Mouse (Mus musculus): ENCODE data around the gene Arrdc2. TPM values are rescaled to one million over a fixed set of nuclear protein-coding genes. Genes with fewer than 3 reads are reported as not detected.
A peak's percentile ranks its signal among the peaks of the same experiment; 100 is the strongest.

Arrdc2 gene
- polyA plus RNA-seq, 1 experiment from 2014 or later = 13.4 TPM

DNA sequence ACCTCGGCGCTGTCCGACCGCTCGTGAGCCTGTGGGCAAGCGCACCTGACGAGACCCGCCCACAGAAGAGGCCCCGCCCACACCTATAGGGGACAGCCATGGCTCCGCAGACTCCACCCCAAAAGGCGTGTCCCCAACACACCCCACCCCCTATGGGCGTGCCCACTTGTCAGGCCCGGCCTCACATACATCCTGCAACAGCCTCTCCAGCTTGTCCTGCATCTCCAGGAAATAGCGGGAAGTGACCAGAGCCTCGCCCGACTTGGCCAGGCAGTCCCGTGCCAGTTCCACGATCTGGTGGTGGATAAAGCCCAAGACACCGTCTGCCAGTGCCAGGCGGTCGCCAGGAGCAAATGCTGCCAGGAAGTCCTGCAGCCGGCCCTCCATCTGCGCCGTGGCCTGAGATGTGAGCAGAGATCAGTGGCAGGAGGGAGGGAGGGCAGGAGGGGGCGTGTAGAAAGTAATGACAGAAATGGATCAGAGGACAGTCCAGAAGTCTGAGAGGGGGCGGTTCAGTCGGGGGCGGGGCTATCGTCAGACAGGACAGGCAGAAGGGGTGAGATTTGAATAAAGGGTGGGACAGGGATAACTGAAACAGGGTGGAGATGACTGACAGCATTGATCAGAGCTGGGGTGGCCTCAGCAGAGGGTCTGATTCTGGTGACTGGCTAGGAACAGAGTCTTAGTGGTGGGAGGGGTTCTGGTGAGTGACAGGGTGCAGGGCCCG, 51.4 kb downstream of the Arrdc2 start:
- H3K4me2 ChIP-seq = peak overlapping the region; percentile 34
- peaks cover 29% of the 10 kb centered on the region for H3K36me3 ChIP-seq (ENCODE audit: control insufficient read depth, insufficient read depth, low read length)
- no peak overlapping the region for H3K27ac ChIP-seq (ENCODE audit: low read depth, low read length)
- peaks cover 49% of the 10 kb centered on the region for H3K4me1 ChIP-seq (replicated peaks; ENCODE audit: control insufficient read depth, insufficient read depth, low read length)
- peak; percentile 79 for DNase-seq (ENCODE audit: low spot score)
- no peaks in the 10 kb centered on the region for H3K27me3 ChIP-seq (replicated peaks; ENCODE audit: control insufficient read depth, insufficient read depth, low read length)
- peak overlapping the region; percentile 21; the same call in 1 of the 2 replicates for H3K4me3 ChIP-seq (ENCODE audit: low read depth, low read length)
- WGBS = 36% methylated on average over 30 of the region's 30 CpGs
- ATAC-seq (replicated peaks; ENCODE audit: low FRiP score) = no peak
- no peaks in the 10 kb centered on the region for H3K9me3 ChIP-seq (ENCODE audit: control insufficient read depth, low read length)
- H3K9ac ChIP-seq (ENCODE audit: low read depth, low read length) = peak overlapping the region; percentile 26; the same call in 1 of the 2 replicates

GRCm38 (mm10) chr8:70787051-70787445, 52.5 kb downstream of the Arrdc2 start:
- H3K36me3 ChIP-seq (ENCODE audit: control insufficient read depth, insufficient read depth, low read length) = peaks cover 30% of the 10 kb centered on the region
- no peak overlapping the region for H3K4me3 ChIP-seq (ENCODE audit: low read depth, low read length)
- DNase-seq (ENCODE audit: low spot score) = no peak
- H3K4me2 ChIP-seq = no peak overlapping the region; the same call in 1 of the 2 replicates
- WGBS = 93% methylated on average over 3 of the region's 3 CpGs
- H3K4me1 ChIP-seq (replicated peaks; ENCODE audit: control insufficient read depth, insufficient read depth, low read length) = peaks cover 42% of the 10 kb centered on the region
- H3K9ac ChIP-seq (ENCODE audit: low read depth, low read length) = no peak overlapping the region
- H3K27ac ChIP-seq (ENCODE audit: low read depth, low read length) = no peak overlapping the region
- H3K9me3 ChIP-seq (ENCODE audit: control insufficient read depth, low read length) = no peaks in the 10 kb centered on the region
- ATAC-seq (replicated peaks; ENCODE audit: low FRiP score) = no peak
- no peaks in the 10 kb centered on the region for H3K27me3 ChIP-seq (replicated peaks; ENCODE audit: control insufficient read depth, insufficient read depth, low read length)

GRCm38 (mm10) chr8:70786291-70787050, 53.0 kb downstream of the Arrdc2 start:
- Histone ChIP-seq H3K9me3 (ENCODE audit: control insufficient read depth, low read length) (no peaks in the 10 kb centered on the region), H3K27ac (ENCODE audit: low read depth, low read length) (no peak overlapping the region), H3K27me3 (replicated peaks; ENCODE audit: control insufficient read depth, insufficient read depth, low read length) (no peaks in the 10 kb centered on the region), H3K4me3 (ENCODE audit: low read depth, low read length) (no peak overlapping the region), H3K9ac (ENCODE audit: low read depth, low read length) (no peak overlapping the region), H3K36me3 (ENCODE audit: control insufficient read depth, insufficient read depth, low read length) (peaks cover 34% of the 10 kb centered on the region), H3K4me1 (replicated peaks; ENCODE audit: control insufficient read depth, insufficient read depth, low read length) (peaks cover 37% of the 10 kb centered on the region), H3K4me2 (peak overlapping the region; percentile 8; the same call in 1 of the 2 replicates)
- whole genome bisulfite sequencing = 88% methylated on average over 25 of the region's 25 CpGs
- ATAC-seq (replicated peaks; ENCODE audit: low FRiP score) = no peak
- no peak for DNase-seq (ENCODE audit: low spot score)

Small RNA genes within 50 kb of the gene (microRNA-seq; reads per million reads assigned to microRNA genes)
- 1.8 reads per million for gene Mir7240 (ENCODE audit: borderline number of aligned reads)

Other genes starting within 250 kb of the Arrdc2 start
- 177 and 188 TPM in 2 replicates for gene Isyna1, start 245.3 kb downstream of the Arrdc2 start, polyA plus RNA-seq (2014; fragmentation: Nextera tagmentation; extraction: Ambion mirVana)
- gene Ssbp4, start 230.8 kb downstream of the Arrdc2 start, polyA plus RNA-seq (2014; fragmentation: Nextera tagmentation; extraction: Ambion mirVana) = 144 and 173 TPM in 2 replicates
- gene Lrrc25, start 223.6 kb downstream of the Arrdc2 start, polyA plus RNA-seq (2014; fragmentation: Nextera tagmentation; extraction: Ambion mirVana) = 4.5 and 5.3 TPM in 2 replicates
- 4.2 and 4.9 TPM in 2 replicates for gene Gdf15, start 207.3 kb downstream of the Arrdc2 start, polyA plus RNA-seq (2014; fragmentation: Nextera tagmentation; extraction: Ambion mirVana)
- gene Pgpep1, start 179.3 kb downstream of the Arrdc2 start, polyA plus RNA-seq (2014; fragmentation: Nextera tagmentation; extraction: Ambion mirVana) = 33.7 and 34.6 TPM in 2 replicates
- gene Lsm4, start 166.5 kb downstream of the Arrdc2 start, polyA plus RNA-seq (2014; fragmentation: Nextera tagmentation; extraction: Ambion mirVana) = 342 and 357 TPM in 2 replicates
- gene Jund, start 140.8 kb downstream of the Arrdc2 start, polyA plus RNA-seq (2014; fragmentation: Nextera tagmentation; extraction: Ambion mirVana) = 43.0 and 47.2 TPM in 2 replicates
- not detected in 2 replicates for gene Iqcn, start 136.3 kb downstream of the Arrdc2 start, polyA plus RNA-seq (2014; fragmentation: Nextera tagmentation; extraction: Ambion mirVana)
- gene Gm3336, start 121.2 kb downstream of the Arrdc2 start, polyA plus RNA-seq (2014; fragmentation: Nextera tagmentation; extraction: Ambion mirVana) = 0.15 TPM in 1 of 2 replicates, not detected in the other
- 0.83 and 1.3 TPM in 2 replicates for gene Pde4c, start 116.0 kb downstream of the Arrdc2 start, polyA plus RNA-seq (2014; fragmentation: Nextera tagmentation; extraction: Ambion mirVana)
- 6.3 and 6.9 TPM in 2 replicates for gene Rab3a, start 85.0 kb downstream of the Arrdc2 start, polyA plus RNA-seq (2014; fragmentation: Nextera tagmentation; extraction: Ambion mirVana)
- gene Mpv17l2, start 78.8 kb downstream of the Arrdc2 start, polyA plus RNA-seq (2014; fragmentation: Nextera tagmentation; extraction: Ambion mirVana) = 67.7 and 76.4 TPM in 2 replicates
- 41.5 and 44.6 TPM in 2 replicates for gene Pik3r2, start 63.0 kb downstream of the Arrdc2 start, polyA plus RNA-seq (2014; fragmentation: Nextera tagmentation; extraction: Ambion mirVana)
- gene Mast3, start 34.7 kb downstream of the Arrdc2 start, polyA plus RNA-seq (2014; fragmentation: Nextera tagmentation; extraction: Ambion mirVana) = 18.2 and 19.3 TPM in 2 replicates
- gene Il12rb1, start 31.3 kb downstream of the Arrdc2 start, polyA plus RNA-seq (2014; fragmentation: Nextera tagmentation; extraction: Ambion mirVana) = 0.10 and 0.25 TPM in 2 replicates
- 0.47 and 0.73 TPM in 2 replicates for gene Kcnn1, start 23.5 kb upstream of the Arrdc2 start, polyA plus RNA-seq (2014; fragmentation: Nextera tagmentation; extraction: Ambion mirVana)
- gene Ccdc124, start 34.2 kb upstream of the Arrdc2 start, polyA plus RNA-seq (2014; fragmentation: Nextera tagmentation; extraction: Ambion mirVana) = 110 and 112 TPM in 2 replicates
- 0.18 and 0.34 TPM in 2 replicates for gene Slc5a5, start 53.0 kb upstream of the Arrdc2 start, polyA plus RNA-seq (2014; fragmentation: Nextera tagmentation; extraction: Ambion mirVana)
- 3,876 and 4,144 TPM in 2 replicates for gene Rpl18a, start 57.7 kb upstream of the Arrdc2 start, polyA plus RNA-seq (2014; fragmentation: Nextera tagmentation; extraction: Ambion mirVana)
- gene Map1s, start 66.2 kb upstream of the Arrdc2 start, polyA plus RNA-seq (2014; fragmentation: Nextera tagmentation; extraction: Ambion mirVana) = 48.7 and 49.0 TPM in 2 replicates

All from liver, embryonic 11.5 days (tissue).